Mouse (Mus musculus) limb, embryonic 11.5 days (tissue): Measurements from ENCODE around the gene Fer1l5. TPM values are rescaled to one million over a fixed set of nuclear protein-coding genes. Genes with fewer than 3 reads are reported as not detected.

Source experiments
- ATAC-seq: fragments of 200-750 bp; cut with Nextera tagmentation; 2 replicates; pipeline ENCODE4 v1.8.0; 2017; ENCODE audit warnings: low read depth; ENCODE audit not compliant: insufficient number of reproducible peaks, low FRiP score, low TSS enrichment
- DNase-seq: peaks from one replicate; pipeline ENCODE4 v3.0.0-alpha.2; 2015; ENCODE audit warnings: low spot score
- H3K27ac ChIP-seq: fragments of 300-500 bp; sonication (generic); replicated peaks from 2 replicates; pipeline ENCODE4 v1.5.1; 2014; ENCODE audit warnings: low read depth, mild to moderate bottlenecking, low read length
- H3K27me3 ChIP-seq: fragments of 300-500 bp; sonication (generic); 2 replicates; pipeline ENCODE4 v1.6.1; 2014; ENCODE audit warnings: mild to moderate bottlenecking, low read length, mixed read lengths; ENCODE audit not compliant: control insufficient read depth, insufficient read depth
- H3K36me3 ChIP-seq: fragments of 300-500 bp; sonication (generic); 2 replicates; pipeline ENCODE4 v1.6.1; 2014; ENCODE audit warnings: mild to moderate bottlenecking, low read length, moderate library complexity, mixed read lengths; ENCODE audit not compliant: control insufficient read depth, insufficient read depth
- H3K4me1 ChIP-seq: fragments of 300-500 bp; sonication (generic); 2 replicates; pipeline ENCODE4 v1.6.1; 2014; ENCODE audit warnings: low read length, mixed read lengths; ENCODE audit not compliant: control insufficient read depth, insufficient read depth
- H3K4me2 ChIP-seq: fragments of 300-500 bp; sonication (generic); 2 replicates; pipeline ENCODE4 v1.6.1; 2014; ENCODE audit warnings: low read depth, mild to moderate bottlenecking, moderate library complexity; ENCODE audit not compliant: severe bottlenecking
- H3K4me3 ChIP-seq: fragments of 300-500 bp; sonication (generic); 2 replicates; pipeline ENCODE4 v1.5.1; 2014; ENCODE audit warnings: low read depth, low read length
- H3K9ac ChIP-seq: fragments of 300-500 bp; sonication (generic); 2 replicates; pipeline ENCODE4 v1.6.1; 2014; ENCODE audit warnings: mild to moderate bottlenecking, low read length
- H3K9me3 ChIP-seq: fragments of 300-500 bp; sonication (generic); 2 replicates; pipeline ENCODE4 v1.6.1; 2016; ENCODE audit warnings: low read length; ENCODE audit not compliant: control insufficient read depth
- WGBS: fragments of 180-500 bp; shearing (Covaris S2); extraction: QIAGEN DNeasy Blood & Tissue Kit; methylation state at CpG from one replicate; pipeline ENCODE4 v1.1.7; 2014; 5-methylcytosine and 5-hydroxymethylcytosine counted together
- polyA plus RNA-seq: library from polyadenylated mRNA; unstranded; fragments of >200 nt; fragmentation: Nextera tagmentation; extraction: Ambion mirVana; gene quantifications from 2 replicates; pipeline ENCODE4 v1.2.1, GENCODE M21; 2014

Fer1l5 gene
- polyA plus RNA-seq, 1 experiment from 2014 or later = 0.99 TPM

DNA sequence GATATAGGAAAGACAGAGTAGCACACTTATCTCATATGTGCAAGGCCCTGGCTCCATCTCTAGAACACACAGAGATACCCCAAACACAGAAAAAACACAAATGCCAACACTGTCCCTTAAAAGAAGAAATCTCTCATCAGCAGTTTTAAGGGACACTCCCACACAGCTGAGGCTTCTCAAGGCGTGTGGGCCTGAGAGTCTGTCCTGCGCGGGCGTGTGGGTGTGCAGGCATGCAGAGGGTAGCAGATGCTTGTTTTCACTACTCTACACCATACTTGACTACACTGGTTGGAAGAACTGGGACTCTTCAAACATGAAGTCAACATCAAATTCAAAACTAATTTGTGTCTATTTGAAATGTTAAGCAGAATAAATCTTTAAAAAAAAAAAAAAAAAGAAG is 19.7 kb upstream of the Fer1l5 start:
- Histone ChIP-seq H3K4me2 (no peak overlapping the region), H3K4me3 (no peak overlapping the region), H3K9me3 (no peaks in the 10 kb centered on the region), H3K4me1 (no peaks in the 10 kb centered on the region), H3K27ac (no peak overlapping the region), H3K27me3 (no peaks in the 10 kb centered on the region), H3K36me3 (peaks cover 44% of the 10 kb centered on the region), H3K9ac (no peak overlapping the region)
- DNase-seq = no peak
- no peak for ATAC-seq
- 94% methylated on average over 4 of the region's 4 CpGs for WGBS

- Histone ChIP-seq H3K27me3 (no peaks in the 10 kb centered on the region), H3K27ac (no peak overlapping the region), H3K4me2 (no peak overlapping the region), H3K9ac (no peak overlapping the region), H3K4me1 (no peaks in the 10 kb centered on the region), H3K9me3 (no peaks in the 10 kb centered on the region), H3K36me3 (peaks cover 35% of the 10 kb centered on the region), H3K4me3 (no peak overlapping the region)
- WGBS = 90% methylated on average over 5 of the region's 5 CpGs
- DNase-seq = no peak
- no peak for ATAC-seq
Observed at GRCm38 (mm10) chr1:36356955-36357695, 15.0 kb upstream of the Fer1l5 start.

- Histone ChIP-seq H3K4me1 (peaks cover 7% of the 10 kb centered on the region; the same call in 1 of the 2 replicates), H3K9me3 (no peaks in the 10 kb centered on the region), H3K9ac (no peak overlapping the region), H3K4me2 (peak overlapping the region; percentile 50), H3K36me3 (peaks cover 8% of the 10 kb centered on the region), H3K27me3 (no peaks in the 10 kb centered on the region), H3K27ac (no peak overlapping the region), H3K4me3 (peak overlapping the region; percentile 79)
- ATAC-seq = no peak
- no peak for DNase-seq
- WGBS = 68% methylated on average over 12 of the region's 12 CpGs
Observed at GRCm38 (mm10) chr1:36367698-36368097, 4.4 kb upstream of the Fer1l5 start.

DNA sequence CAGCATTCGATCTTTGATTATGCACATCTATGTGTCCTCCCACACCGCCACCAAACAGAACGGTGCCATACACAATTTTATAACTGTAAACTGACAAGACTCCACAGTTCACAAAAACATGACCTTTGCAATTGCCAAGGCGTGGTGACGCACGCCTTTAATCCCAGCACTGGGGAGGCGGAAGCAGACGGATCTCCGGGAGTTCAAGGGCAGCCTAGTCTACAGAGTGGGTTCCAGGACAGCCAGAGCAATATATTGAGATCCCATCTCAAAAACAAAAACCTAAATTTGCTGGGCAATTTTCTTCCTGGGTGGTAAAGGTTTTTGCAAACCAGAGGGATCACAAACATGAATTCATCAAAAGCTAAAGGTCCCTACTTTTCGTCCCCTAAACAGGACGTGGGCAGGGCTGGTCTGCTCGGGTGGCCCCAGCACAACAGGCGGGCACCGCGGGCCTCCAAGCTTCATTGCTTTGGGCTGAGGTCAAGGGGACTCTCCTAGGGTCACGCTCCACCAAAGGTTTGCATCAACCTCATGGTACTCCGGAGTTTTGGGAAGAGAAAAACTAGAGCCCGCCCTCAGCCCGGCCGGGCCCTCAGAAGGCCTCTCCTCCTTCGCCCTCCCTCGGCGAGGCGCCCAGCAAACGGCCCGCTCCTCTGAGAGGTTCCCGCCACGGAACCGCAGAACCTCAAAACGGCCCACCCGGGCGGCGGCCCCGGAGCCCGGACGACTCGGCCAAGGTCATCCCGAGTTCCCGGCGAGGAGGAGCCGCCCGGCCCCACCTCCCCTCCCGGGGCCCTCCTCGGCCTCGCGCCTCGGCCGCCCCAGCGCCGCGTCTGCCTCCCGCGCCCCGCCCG is 3.8 kb upstream of the Fer1l5 start:
- peak overlapping the region; percentile 37; the same call in 1 of the 2 replicates for H3K27ac ChIP-seq
- DNase-seq = peak; percentile 23
- H3K4me2 ChIP-seq = peak overlapping the region; percentile 50
- H3K9ac ChIP-seq = peak overlapping the region; percentile 88
- H3K4me3 ChIP-seq = peak overlapping the region; percentile 79
- 5% methylated on average over 47 of the region's 55 CpGs for WGBS
- no peaks in the 10 kb centered on the region for H3K9me3 ChIP-seq
- peaks cover 8% of the 10 kb centered on the region for H3K36me3 ChIP-seq
- H3K27me3 ChIP-seq = no peaks in the 10 kb centered on the region
- peaks cover 7% of the 10 kb centered on the region; the same call in 1 of the 2 replicates for H3K4me1 ChIP-seq
- ATAC-seq = peak; percentile 73

GRCm38 (mm10) chr1:36368969-36369645 is 3.0 kb upstream of the Fer1l5 start, which contains the start of gene Kansl3:
Kansl3 (minus strand) TSS chr1:36369181.
- WGBS = 4% methylated on average over 52 of the region's 61 CpGs
- Histone ChIP-seq H3K4me2 (peak within 1 kb of the TSS; percentile 50), H3K4me3 (peak within 1 kb of the TSS; percentile 79), H3K27me3 (no peaks in the 10 kb centered on the region), H3K27ac (peak within 1 kb of the TSS; percentile 37; the same call in 1 of the 2 replicates), H3K9ac (peak within 1 kb of the TSS; percentile 88), H3K4me1 (peaks cover 7% of the 10 kb centered on the region; the same call in 1 of the 2 replicates), H3K9me3 (no peaks in the 10 kb centered on the region), H3K36me3 (peaks cover 8% of the 10 kb centered on the region)
- DNase-seq = peak; percentile 97
- peak; percentile 72; the same call in 1 of the 2 replicates for ATAC-seq

GRCm38 (mm10) chr1:36370918-36371317 is 1.2 kb upstream of the Fer1l5 start:
- ATAC-seq (no peak), DNase-seq (no peak)
- WGBS = 79% methylated on average over 6 of the region's 6 CpGs
- Histone ChIP-seq H3K4me3 (no peak overlapping the region), H3K9me3 (no peaks in the 10 kb centered on the region), H3K4me1 (peaks cover 7% of the 10 kb centered on the region; the same call in 1 of the 2 replicates), H3K27me3 (no peaks in the 10 kb centered on the region), H3K27ac (no peak overlapping the region), H3K9ac (no peak overlapping the region), H3K36me3 (no peaks in the 10 kb centered on the region), H3K4me2 (no peak overlapping the region)

- Histone ChIP-seq H3K4me1 (no peaks in the 10 kb centered on the region), H3K4me2 (no peak overlapping the region), H3K36me3 (no peaks in the 10 kb centered on the region), H3K27ac (no peak overlapping the region), H3K4me3 (no peak overlapping the region), H3K9ac (no peak overlapping the region), H3K9me3 (no peaks in the 10 kb centered on the region), H3K27me3 (no peaks in the 10 kb centered on the region)
- DNase-seq (no peak), ATAC-seq (no peak)
- 78% methylated on average over 6 of the region's 6 CpGs for WGBS
Observed at GRCm38 (mm10) chr1:36378880-36379279, 6.8 kb downstream of the Fer1l5 start.

- ATAC-seq (no peak), DNase-seq (no peak)
- no peak overlapping the region for H3K4me3 ChIP-seq
- H3K9ac ChIP-seq = no peak overlapping the region
- H3K9me3 ChIP-seq = no peaks in the 10 kb centered on the region
- no peak overlapping the region for H3K4me2 ChIP-seq
- no peaks in the 10 kb centered on the region for H3K27me3 ChIP-seq
- no peak overlapping the region for H3K27ac ChIP-seq
- 75% methylated on average over 4 of the region's 4 CpGs for WGBS
- no peaks in the 10 kb centered on the region for H3K4me1 ChIP-seq
- H3K36me3 ChIP-seq = no peaks in the 10 kb centered on the region
Observed at GRCm38 (mm10) chr1:36379582-36379981, 7.5 kb downstream of the Fer1l5 start.
